Mouse (Mus musculus): Measurements from ENCODE around the gene Nck2.

The Nck2 gene

DNA sequence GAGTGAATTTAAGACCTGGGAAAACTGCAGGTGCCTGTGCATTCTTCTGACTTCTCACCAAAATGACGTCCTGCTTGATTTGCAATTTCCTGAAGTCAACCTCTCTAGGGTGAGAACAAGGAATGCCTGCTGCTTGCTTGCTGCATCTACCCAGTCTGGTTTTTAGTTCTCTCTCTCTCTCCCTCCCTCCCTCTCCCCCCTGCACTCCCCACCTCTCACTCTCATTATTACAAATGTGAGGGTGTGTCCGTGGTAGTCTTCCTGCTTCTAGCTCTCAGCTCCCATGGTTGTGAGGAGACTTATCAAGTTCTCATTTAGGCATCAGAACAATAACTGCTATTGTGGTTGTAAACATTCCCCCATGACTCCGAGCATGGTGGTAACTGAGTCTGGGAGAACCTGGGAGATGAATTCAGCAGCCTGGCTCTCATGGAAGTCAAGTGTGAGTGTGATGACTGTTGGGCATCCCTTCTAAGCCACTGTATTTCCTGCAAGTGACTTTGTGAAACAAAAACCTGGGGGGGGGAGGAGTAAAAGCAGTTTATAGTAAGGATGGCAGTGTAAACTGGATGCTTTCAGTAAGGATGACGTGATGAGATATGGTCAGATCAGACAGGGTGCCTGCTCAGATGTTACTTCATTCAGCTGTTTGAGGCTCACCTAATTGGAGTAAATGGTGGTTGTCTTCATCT is 95.5 kb downstream of the Nck2 start:
- 80% methylated on average over 4 of the region's 4 CpGs for WGBS

GRCm38 (mm10) chr1:43542339-43542738 is 98.0 kb downstream of the Nck2 start:
- WGBS, result 76% methylated on average over 4 of the region's 4 CpGs

DNA sequence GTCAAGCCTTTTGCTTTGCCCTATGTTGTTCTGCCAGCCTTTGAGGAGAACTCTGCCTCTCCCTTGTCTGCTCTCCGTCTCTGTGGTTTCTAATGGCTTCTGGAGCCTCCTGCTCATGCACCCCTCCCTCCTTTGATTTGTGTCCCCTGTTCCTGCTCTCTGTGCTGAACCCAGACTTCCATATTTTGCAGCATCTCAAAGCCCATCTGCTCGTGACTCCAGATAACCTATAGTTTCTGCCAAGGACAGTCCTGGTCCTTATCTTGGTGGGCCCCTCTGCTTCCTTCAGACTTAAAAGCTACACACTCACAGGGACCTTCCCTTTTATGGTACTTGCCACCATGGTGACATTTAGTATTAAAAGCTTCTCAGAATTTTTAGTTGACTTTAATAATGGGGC is 103.3 kb downstream of the Nck2 start:
- 92% methylated on average over 2 of the region's 2 CpGs for WGBS

GRCm38 (mm10) chr1:43548749-43549148 is 104.4 kb downstream of the Nck2 start:
- 70% methylated on average over 5 of the region's 5 CpGs for WGBS

GRCm38 (mm10) chr1:43550525-43550924 is 106.1 kb downstream of the Nck2 start:
- WGBS, result 81% methylated on average over 3 of the region's 3 CpGs

DNA sequence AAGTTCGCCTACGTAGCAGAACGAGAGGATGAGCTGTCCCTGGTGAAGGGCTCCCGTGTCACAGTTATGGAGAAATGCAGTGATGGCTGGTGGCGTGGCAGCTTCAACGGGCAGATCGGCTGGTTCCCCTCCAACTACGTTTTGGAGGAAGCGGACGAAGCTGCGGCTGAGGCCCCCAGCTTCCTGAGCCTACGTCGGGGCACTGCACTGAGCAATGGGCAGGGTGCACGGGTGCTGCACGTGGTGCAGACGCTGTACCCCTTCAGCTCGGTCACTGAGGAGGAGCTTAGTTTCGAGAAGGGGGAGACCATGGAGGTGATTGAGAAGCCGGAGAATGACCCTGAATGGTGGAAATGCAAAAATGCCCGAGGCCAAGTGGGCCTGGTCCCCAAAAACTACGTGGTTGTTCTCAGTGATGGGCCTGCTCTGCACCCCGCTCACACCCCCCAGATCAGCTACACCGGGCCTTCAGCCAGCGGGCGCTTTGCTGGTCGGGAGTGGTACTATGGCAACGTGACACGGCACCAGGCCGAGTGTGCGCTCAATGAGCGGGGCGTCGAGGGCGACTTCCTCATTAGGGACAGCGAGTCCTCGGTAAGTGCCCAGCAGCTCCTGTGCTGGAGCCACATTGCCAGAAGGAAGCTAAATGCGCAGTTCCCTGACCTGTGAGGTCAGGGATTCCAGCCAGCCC is 109.8 kb downstream of the Nck2 start:
- 90% methylated on average over 37 of the region's 37 CpGs for WGBS

DNA sequence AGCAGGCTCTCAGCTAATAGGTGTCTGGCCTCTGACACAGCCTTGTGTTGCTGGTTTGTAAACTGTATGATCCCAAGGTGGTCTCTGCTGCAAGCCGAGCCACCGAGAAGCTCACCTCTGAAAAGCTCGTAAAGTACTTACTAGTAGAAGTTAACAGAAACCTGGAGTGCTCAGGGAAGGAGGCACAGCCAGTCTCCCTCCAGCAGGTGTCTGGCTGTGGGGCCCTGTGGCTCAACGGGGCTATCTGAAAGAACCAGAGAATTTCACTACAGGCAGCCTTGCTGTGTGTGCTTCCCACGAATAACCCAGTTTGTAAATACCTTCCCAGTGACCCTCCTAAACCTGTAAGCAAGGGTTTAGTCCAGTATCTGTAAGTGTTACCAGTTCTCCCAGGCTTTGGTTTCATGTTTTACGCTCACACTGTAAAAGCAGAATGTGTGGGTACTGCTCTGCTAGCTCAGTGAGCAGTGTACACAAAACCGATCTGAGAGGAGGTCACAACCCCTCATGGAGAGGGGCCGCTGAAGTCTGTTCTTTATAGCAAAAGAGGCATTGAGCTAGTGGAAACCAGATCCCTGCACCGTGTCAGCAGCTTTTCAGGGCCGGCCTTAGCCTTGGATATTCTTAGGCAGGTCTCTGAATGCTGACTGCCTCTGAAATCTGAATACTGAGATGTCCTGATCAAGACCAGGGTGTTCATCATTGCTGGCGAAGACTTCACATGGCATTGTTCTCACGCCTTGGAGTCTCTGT is 111.0 kb downstream of the Nck2 start:
- WGBS, result 80% methylated on average over 12 of the region's 12 CpGs

GRCm38 (mm10) chr1:43558329-43558728 is 114.0 kb downstream of the Nck2 start:
- 95% methylated on average over 3 of the region's 3 CpGs for WGBS

DNA sequence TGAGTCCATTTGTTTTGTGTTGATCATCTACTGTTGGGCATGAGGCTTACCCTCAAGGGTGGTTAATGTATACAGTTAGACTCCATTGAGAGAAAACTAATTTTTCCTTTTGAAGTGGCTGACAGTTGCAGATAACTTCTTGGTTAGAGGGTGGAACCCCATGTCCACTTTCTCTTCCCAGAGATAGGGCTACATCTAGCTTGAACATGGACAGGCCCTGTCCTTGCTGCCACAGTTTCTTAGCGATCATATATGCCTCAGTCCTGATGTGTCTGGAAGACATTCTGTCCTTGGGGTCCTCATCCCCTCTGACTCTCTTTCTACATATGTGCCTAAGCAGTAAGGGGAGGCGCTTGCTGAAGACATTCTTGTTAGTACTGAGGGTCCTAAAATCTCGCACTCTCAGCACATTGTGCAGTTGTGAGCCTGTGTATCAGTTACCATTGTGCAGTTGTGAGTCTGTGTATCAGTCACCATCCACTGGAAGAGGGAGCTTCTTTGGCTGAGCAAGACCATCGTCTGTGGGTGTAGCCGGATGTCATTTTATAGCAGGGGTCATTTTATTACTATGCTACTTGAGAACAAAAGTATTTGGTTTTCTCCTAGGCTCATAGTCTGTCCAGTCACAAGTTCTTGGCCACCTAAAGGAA is 114.8 kb downstream of the Nck2 start:
- WGBS, result 98% methylated on average over 5 of the region's 5 CpGs

DNA sequence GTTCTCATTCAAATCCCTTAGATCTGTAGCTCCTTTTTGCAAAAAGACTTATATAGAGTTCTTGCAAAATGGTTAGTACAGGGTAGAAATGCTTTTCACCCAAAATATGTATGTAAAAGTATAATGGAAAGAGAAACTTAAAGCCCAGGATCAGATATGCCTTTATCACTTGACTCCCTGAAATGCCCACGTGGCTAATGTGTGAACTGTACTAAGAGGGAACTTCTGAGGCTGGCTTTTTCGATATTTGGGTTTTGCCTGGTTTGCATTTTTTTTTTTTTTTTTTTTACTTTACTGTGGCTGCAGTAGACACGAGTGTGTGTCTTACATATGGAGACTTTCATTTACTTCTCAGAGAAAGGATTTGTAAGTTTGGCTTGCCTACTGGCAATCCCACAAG is 116.7 kb downstream of the Nck2 start:
- WGBS, result 72% methylated on average over 3 of the region's 3 CpGs

DNA sequence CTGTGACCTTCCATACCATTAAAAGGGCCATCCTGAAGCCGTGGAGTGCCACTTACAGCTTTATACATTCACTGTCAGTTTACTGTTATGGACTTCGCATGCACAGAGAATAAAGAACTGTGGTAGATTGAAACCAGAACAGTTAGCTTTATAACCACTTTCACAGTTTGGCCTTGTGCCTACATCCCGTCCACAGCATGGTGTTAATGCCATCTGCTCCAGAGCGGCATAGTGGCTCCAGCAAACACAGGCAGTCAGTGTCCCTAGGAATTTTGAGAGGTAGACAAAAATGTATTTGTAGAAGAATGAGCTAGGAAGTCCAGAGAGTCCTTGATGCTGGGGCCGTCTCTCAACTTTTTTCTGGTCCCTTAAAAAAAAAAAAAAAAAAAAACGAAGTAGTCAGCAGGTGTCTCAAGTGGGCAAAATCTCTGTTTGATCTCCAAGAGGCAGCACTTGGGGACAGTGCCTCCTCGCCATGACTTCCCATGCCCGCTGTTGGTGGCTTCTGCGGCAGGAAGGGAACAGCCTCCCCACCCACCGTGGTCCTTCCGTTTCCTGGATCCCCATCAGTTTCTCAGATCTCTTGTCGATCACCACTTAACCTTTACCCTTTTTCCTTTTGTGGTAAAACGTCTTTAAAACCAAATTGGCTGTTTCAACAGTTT is 117.8 kb downstream of the Nck2 start:
- 60% methylated on average over 13 of the region's 13 CpGs for WGBS

DNA sequence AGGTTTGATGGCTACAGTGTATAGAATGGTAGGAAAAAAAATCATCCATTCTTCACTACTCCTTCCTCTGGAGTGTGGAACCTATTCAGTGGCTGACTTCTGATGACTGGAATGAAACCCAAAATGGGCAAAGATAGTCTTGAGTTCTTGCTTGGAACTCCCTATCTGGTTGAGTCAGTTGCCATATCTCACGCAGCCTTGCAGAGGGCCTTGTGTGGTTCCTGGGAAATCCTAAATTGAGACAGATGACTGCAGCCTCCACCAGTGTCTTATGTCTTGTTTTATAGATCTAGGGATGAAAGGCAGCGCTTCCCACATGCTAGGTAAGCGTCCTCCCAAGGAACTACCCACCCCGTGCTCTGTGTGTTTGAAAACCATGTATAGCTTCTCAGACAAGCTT is 120.9 kb downstream of the Nck2 start:
- 89% methylated on average over 4 of the region's 4 CpGs for WGBS

DNA sequence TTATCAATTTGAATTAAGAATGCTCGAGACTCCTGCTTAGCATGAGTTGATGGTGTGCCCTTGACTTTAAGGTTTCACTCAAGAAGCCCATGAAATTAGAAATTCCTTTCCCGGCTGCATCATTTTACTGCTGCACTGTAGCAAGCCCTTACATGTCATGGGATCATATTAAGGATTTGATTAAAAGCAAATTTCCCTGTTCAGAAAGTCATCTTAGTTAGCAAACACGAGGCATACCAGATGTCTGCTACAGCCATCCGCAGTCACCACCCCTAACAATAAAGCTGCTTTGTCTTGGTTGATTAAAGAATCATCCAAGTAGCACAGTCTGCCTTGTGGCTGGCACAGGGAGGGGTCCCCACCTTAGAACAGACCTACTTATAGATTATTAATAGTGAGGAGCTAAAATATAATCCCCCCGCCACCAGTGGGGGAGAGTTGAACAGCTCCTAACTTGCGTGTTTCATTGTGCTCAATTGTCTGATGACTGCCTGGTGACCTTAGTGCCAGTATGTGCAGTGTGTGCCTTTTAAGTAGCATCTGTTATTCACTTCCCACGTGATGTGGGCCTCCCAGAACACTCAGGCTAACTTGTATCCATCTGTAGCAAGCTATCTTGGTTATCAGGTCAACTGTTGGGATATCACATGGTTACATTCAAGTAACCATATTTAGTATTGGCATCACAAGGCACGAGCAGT is 122.4 kb downstream of the Nck2 start:
- 75% methylated on average over 8 of the region's 8 CpGs for WGBS

GRCm38 (mm10) chr1:43568824-43569223 is 124.4 kb downstream of the Nck2 start:
- 84% methylated on average over 10 of the region's 10 CpGs for WGBS

- WGBS, result 96% methylated on average over 4 of the region's 4 CpGs
Measured at GRCm38 (mm10) chr1:43571105-43571504, 126.7 kb downstream of the Nck2 start.

DNA sequence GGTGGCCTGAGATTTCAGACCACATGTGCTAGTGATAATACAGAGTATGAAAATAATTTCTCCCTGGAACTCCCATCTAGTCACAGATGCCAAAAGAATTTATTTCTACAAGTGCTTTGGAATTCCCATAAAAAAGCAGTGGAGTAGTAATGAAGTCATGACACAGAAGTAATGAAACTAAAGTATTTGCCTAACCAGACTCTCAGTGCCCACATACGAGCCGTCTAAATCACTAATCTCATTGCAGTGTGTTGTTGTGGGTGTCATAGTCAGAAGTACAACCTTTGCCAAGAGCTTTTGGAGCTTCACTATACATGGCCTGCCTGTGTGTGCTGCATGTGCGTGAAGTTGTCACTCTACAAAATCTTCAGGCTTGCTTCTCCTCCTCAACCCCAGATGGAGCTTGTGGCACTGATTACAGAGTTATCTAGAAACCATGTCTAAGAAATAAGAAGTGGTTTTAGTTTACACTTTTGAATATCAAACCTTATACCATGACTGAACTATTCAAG is 130.5 kb downstream of the Nck2 start:
- WGBS, result 45% methylated on average over 3 of the region's 3 CpGs

DNA sequence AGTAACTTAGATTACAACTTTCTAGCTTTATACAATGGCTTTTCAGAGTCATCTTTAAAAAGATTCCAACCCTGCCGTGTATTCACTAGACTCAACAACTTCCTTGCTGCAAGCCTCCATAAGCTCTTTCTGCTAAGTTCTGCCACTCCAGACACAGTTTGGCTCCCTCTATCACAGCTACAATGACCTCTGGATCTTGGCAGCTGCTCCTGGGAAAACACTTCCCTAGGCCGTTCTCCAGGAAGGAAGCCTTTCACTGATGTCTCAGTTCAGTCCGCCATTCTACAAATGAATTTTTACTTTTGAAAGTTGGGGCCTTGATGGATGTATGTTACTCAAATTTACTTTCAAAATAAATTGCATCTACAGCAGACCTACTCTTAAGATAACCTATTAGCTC is 133.0 kb downstream of the Nck2 start:
- 63% methylated on average over 3 of the region's 3 CpGs for WGBS

DNA sequence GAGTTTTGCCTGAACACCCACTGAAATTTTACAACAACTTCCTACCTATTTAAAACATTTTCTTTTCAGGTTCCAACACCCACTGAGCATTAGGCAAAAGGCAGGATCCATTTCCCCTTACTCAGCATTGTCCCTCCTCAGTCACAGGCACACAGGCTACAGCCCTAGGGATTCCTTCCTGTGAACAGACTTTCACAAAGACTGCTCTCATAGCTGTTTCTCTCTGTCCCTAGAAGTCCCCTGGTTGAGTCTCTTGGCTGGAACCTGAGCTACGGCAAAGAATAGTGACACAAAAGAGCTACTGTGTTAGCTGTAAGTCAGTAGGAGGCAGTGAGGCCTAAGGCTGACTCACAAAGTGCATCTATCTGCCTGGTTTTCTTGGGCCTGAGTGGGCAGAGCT is 139.2 kb downstream of the Nck2 start:
- 41% methylated on average over 1 of the region's 1 CpGs for WGBS

GRCm38 (mm10) chr1:43589001-43589400 is 144.6 kb downstream of the Nck2 start:
- 95% methylated on average over 1 of the region's 1 CpGs for WGBS

GRCm38 (mm10) chr1:43589910-43590309 is 145.5 kb downstream of the Nck2 start:
- WGBS, result 73% methylated on average over 2 of the region's 2 CpGs

GRCm38 (mm10) chr1:43590727-43591126 is 146.3 kb downstream of the Nck2 start:
- 69% methylated on average over 1 of the region's 1 CpGs for WGBS
